ENCODE assay signal across 10 mouse cellular contexts in genomic region chr13:102391911-102392310, GRCm38 (mm10).
"Had no signal": no experiment of that assay in that cellular context is flagged by ENCODE, and none has a peak within 500 bp of the region (broad histone marks: within the 10 kb centered on the region; RNA-seq: fewer than 3 reads in every experiment).

No protein-coding gene starts in this region.

- H3K27me3 ChIP-seq: limb, embryonic 13.5 days; stomach, embryonic 15.5 days had no signal

- H3K4me2 ChIP-seq: limb, embryonic 13.5 days; midbrain, embryonic 13.5 days; stomach, embryonic 15.5 days had no signal

- H3K36me3 ChIP-seq: limb, embryonic 13.5 days; midbrain, embryonic 13.5 days; stomach, embryonic 15.5 days had no signal

- H3K9me3 ChIP-seq: limb, embryonic 13.5 days; midbrain, embryonic 13.5 days; stomach, embryonic 15.5 days had no signal

- H3K4me3 ChIP-seq: limb, embryonic 13.5 days; midbrain, embryonic 13.5 days; stomach, embryonic 15.5 days had no signal

- H3K27ac ChIP-seq: limb, embryonic 13.5 days; liver, embryonic 14.5 days; midbrain, embryonic 13.5 days; stomach, embryonic 15.5 days had no signal

- H3K9ac ChIP-seq: limb, embryonic 13.5 days; liver, embryonic 14.5 days; midbrain, embryonic 13.5 days; stomach, embryonic 15.5 days had no signal

- H3K4me1 ChIP-seq: stomach, embryonic 15.5 days had no signal

- DNase-seq: kidney, postnatal 4 days; left cerebral cortex, postnatal 4 days; lung, adult 18-20 months; right cerebral cortex, postnatal 14 days; thymus, adult 2 months; thymus, postnatal 25 days had no signal

- ATAC-seq: midbrain, embryonic 13.5 days had no signal
